Mouse (Mus musculus): Measurements from ENCODE around the gene Pwp2.

GRCm38 (mm10) chr10:78218576-78218975, 33.6 kb upstream of the Pwp2 start:
- TF ChIP-seq POLR2A (IDR thresholded peaks at IDR 0.05; ENCODE audit: low read depth, low read length) (no peak), CTCF (IDR thresholded peaks at IDR 0.05; ENCODE audit: borderline replicate concordance, insufficient read depth, low read length) (no peak)
